Mouse (Mus musculus) granulocyte monocyte progenitor cell, adult 5-6 weeks (primary cell): ENCODE results near the gene Ttc27. TPM values are rescaled to one million over a fixed set of nuclear protein-coding genes. Genes with fewer than 3 reads are reported as not detected.
A peak's percentile ranks its signal among the peaks of the same experiment; 100 is the strongest.

Experiments used
- ATAC-seq: replicated peaks from 2 replicates; pipeline ENCODE4 v1.8.0; 2016; ENCODE audit warnings: mild to moderate bottlenecking, moderate TSS enrichment, inconsistent platforms; ENCODE audit not compliant: poor library complexity, severe bottlenecking
- total RNA-seq, 2 experiments: library from RNA; stranded (forward) in 1 of 2; stranded (reverse) in 1 of 2; fragments of 200-712, 200-1000 nt in 1 of 2; fragments of >200 nt in 1 of 2; fragmentation: Nextera tagmentation in 1 of 2; gene quantifications; 2 replicates each; pipeline ENCODE4 v1.2.3; 2014 to 2017

The Ttc27 gene
- total RNA-seq, 2 experiments from 2014 or later, result 35.7 to 63.4 TPM

- peak; percentile 67 for ATAC-seq
Measured at GRCm38 (mm10) chr17:74810892-74811625, 93.5 kb downstream of the Ttc27 start.

- no peak for ATAC-seq
Measured at GRCm38 (mm10) chr17:74819711-74820110, 102.2 kb downstream of the Ttc27 start.

GRCm38 (mm10) chr17:74830851-74831250, 113.3 kb downstream of the Ttc27 start:
- ATAC-seq, result no peak

- ATAC-seq, result no peak
Measured at GRCm38 (mm10) chr17:74841721-74842120, 124.2 kb downstream of the Ttc27 start.

- ATAC-seq, result no peak
Measured at GRCm38 (mm10) chr17:74842603-74843002, 125.1 kb downstream of the Ttc27 start.

GRCm38 (mm10) chr17:74843486-74843885, 126.0 kb downstream of the Ttc27 start:
- ATAC-seq, result no peak

GRCm38 (mm10) chr17:74846031-74846891, 128.7 kb downstream of the Ttc27 start:
- ATAC-seq, result no peak

- no peak for ATAC-seq
Measured at GRCm38 (mm10) chr17:74850216-74850615, 132.7 kb downstream of the Ttc27 start.

GRCm38 (mm10) chr17:74859298-74859697, 141.8 kb downstream of the Ttc27 start:
- no peak for ATAC-seq

- ATAC-seq, result no peak
Measured at GRCm38 (mm10) chr17:74860180-74860993, 142.9 kb downstream of the Ttc27 start.

GRCm38 (mm10) chr17:74863845-74864244, 146.3 kb downstream of the Ttc27 start:
- ATAC-seq, result no peak

- ATAC-seq, result no peak
Measured at GRCm38 (mm10) chr17:74864790-74865548, 147.4 kb downstream of the Ttc27 start.

- ATAC-seq, result no peak
Measured at GRCm38 (mm10) chr17:74865694-74866564, 148.4 kb downstream of the Ttc27 start.

GRCm38 (mm10) chr17:74866565-74867507, 149.3 kb downstream of the Ttc27 start:
- no peak for ATAC-seq

GRCm38 (mm10) chr17:74868185-74868907, 150.8 kb downstream of the Ttc27 start:
- ATAC-seq, result no peak

- ATAC-seq, result 0 out of 2 replicates have a peak, but pooled peaks have one; percentile 8
Measured at GRCm38 (mm10) chr17:74869556-74869955, 152.0 kb downstream of the Ttc27 start.
